Mouse (Mus musculus) mammary gland, adult 2 months (tissue): Measurements from ENCODE around the gene Celf2. TPM values are rescaled to one million over a fixed set of nuclear protein-coding genes. Genes with fewer than 3 reads are reported as not detected.

Source experiments
- polyA plus RNA-seq: library from polyadenylated mRNA; depleted of rRNA; stranded (reverse); fragments of >200 nt; gene quantifications from 2 replicates; pipeline ENCODE4 v1.2.3, GENCODE M21; 2012; ENCODE audit warnings: low replicate concordance; rRNA removed

The Celf2 gene
- polyA plus RNA-seq = 97.7 and 102 TPM in 2 replicates

GRCm38 (mm10) chr2:7509463-7509862 lies at the start of gene Celf2:
TSS of gene Celf2 (minus strand) at chr2:7509563.

